Mouse (Mus musculus): ENCODE measurements around the gene 2410015M20Rik. TPM values are rescaled to one million over a fixed set of nuclear protein-coding genes. Genes with fewer than 3 reads are reported as not detected.

The 2410015M20Rik gene
- polyA plus RNA-seq, 1 experiment from 2014 or later, result 198 TPM

GRCm38 (mm10) chr17:56588921-56589320 lies 20.6 kb downstream of the 2410015M20Rik start:
- no peak overlapping the region for H3K9ac ChIP-seq (ENCODE audit: low read length)
- H3K27me3 ChIP-seq (ENCODE audit: control insufficient read depth, insufficient read depth, low read length), result no peaks in the 10 kb centered on the region
- 96% methylated on average over 4 of the region's 4 CpGs for WGBS
- H3K9me3 ChIP-seq (ENCODE audit: control insufficient read depth, low read length), result no peaks in the 10 kb centered on the region
- DNase-seq (ENCODE audit: low spot score) (no peak), ATAC-seq (ENCODE audit: insufficient number of reproducible peaks, low FRiP score, low TSS enrichment, low read depth) (no peak)
- H3K4me1 ChIP-seq (ENCODE audit: control insufficient read depth, insufficient read depth, low read length), result peaks cover 16% of the 10 kb centered on the region
- no peak overlapping the region for H3K27ac ChIP-seq (replicated peaks; ENCODE audit: low read depth, low read length)
- H3K4me3 ChIP-seq (ENCODE audit: low read depth, low read length), result no peak overlapping the region
- H3K36me3 ChIP-seq (ENCODE audit: control insufficient read depth, insufficient read depth, low read length), result peaks cover 51% of the 10 kb centered on the region
- H3K4me2 ChIP-seq (ENCODE audit: low read depth, severe bottlenecking), result no peak overlapping the region

- Histone ChIP-seq H3K4me2 (ENCODE audit: low read depth, severe bottlenecking) (no peak overlapping the region), H3K4me1 (ENCODE audit: control insufficient read depth, insufficient read depth, low read length) (peaks cover 23% of the 10 kb centered on the region), H3K36me3 (ENCODE audit: control insufficient read depth, insufficient read depth, low read length) (peaks cover 40% of the 10 kb centered on the region), H3K27ac (replicated peaks; ENCODE audit: low read depth, low read length) (no peak overlapping the region), H3K4me3 (ENCODE audit: low read depth, low read length) (no peak overlapping the region), H3K9ac (ENCODE audit: low read length) (peak overlapping the region; percentile 30; the same call in 1 of the 2 replicates), H3K27me3 (ENCODE audit: control insufficient read depth, insufficient read depth, low read length) (no peaks in the 10 kb centered on the region), H3K9me3 (ENCODE audit: control insufficient read depth, low read length) (no peaks in the 10 kb centered on the region)
- no peak for ATAC-seq (ENCODE audit: insufficient number of reproducible peaks, low FRiP score, low TSS enrichment, low read depth)
- DNase-seq (ENCODE audit: low spot score), result no peak
- 73% methylated on average over 1 of the region's 1 CpGs for WGBS
These were observed 21.8 kb downstream of the 2410015M20Rik start for GRCm38 (mm10) chr17:56587773-56588172.

GRCm38 (mm10) chr17:56585171-56585821 lies 24.3 kb downstream of the 2410015M20Rik start:
- no peaks in the 10 kb centered on the region for H3K27me3 ChIP-seq (ENCODE audit: control insufficient read depth, insufficient read depth, low read length)
- WGBS, result under 1% methylated on average over 51 of the region's 61 CpGs
- H3K9ac ChIP-seq (ENCODE audit: low read length), result peak overlapping the region; percentile 91
- H3K4me3 ChIP-seq (ENCODE audit: low read depth, low read length), result peak overlapping the region; percentile 96
- H3K27ac ChIP-seq (replicated peaks; ENCODE audit: low read depth, low read length), result peak overlapping the region; percentile 84
- DNase-seq (ENCODE audit: low spot score) (no peak), ATAC-seq (ENCODE audit: insufficient number of reproducible peaks, low FRiP score, low TSS enrichment, low read depth) (no peak)
- peaks cover 39% of the 10 kb centered on the region for H3K36me3 ChIP-seq (ENCODE audit: control insufficient read depth, insufficient read depth, low read length)
- no peaks in the 10 kb centered on the region for H3K9me3 ChIP-seq (ENCODE audit: control insufficient read depth, low read length)
- peak overlapping the region; percentile 80 for H3K4me2 ChIP-seq (ENCODE audit: low read depth, severe bottlenecking)
- H3K4me1 ChIP-seq (ENCODE audit: control insufficient read depth, insufficient read depth, low read length), result peaks cover 26% of the 10 kb centered on the region

- Histone ChIP-seq H3K27ac (replicated peaks; ENCODE audit: low read depth, low read length) (peak within 1 kb of the TSS; percentile 87), H3K4me1 (ENCODE audit: control insufficient read depth, insufficient read depth, low read length) (peaks cover 26% of the 10 kb centered on the region), H3K36me3 (ENCODE audit: control insufficient read depth, insufficient read depth, low read length) (peaks cover 38% of the 10 kb centered on the region), H3K9me3 (ENCODE audit: control insufficient read depth, low read length) (no peaks in the 10 kb centered on the region), H3K9ac (ENCODE audit: low read length) (peak within 1 kb of the TSS; percentile 91), H3K4me2 (ENCODE audit: low read depth, severe bottlenecking) (peak within 1 kb of the TSS; percentile 89), H3K27me3 (ENCODE audit: control insufficient read depth, insufficient read depth, low read length) (no peaks in the 10 kb centered on the region), H3K4me3 (ENCODE audit: low read depth, low read length) (peak within 1 kb of the TSS; percentile 96)
- ATAC-seq (ENCODE audit: insufficient number of reproducible peaks, low FRiP score, low TSS enrichment, low read depth) (peak; percentile 95), DNase-seq (ENCODE audit: low spot score) (peak; percentile 98)
- under 1% methylated on average over 74 of the region's 101 CpGs for WGBS
These were observed 25.1 kb downstream of the 2410015M20Rik start, which contains the start of the genes Safb2 and Safb for GRCm38 (mm10) chr17:56584257-56585130. Gene Safb2 (minus strand): TSS chr17:56584585. Gene Safb (plus strand): TSS chr17:56584825.

GRCm38 (mm10) chr17:56583611-56584256 lies 25.8 kb downstream of the 2410015M20Rik start:
- Histone ChIP-seq H3K27ac (replicated peaks; ENCODE audit: low read depth, low read length) (peak overlapping the region; percentile 87), H3K27me3 (ENCODE audit: control insufficient read depth, insufficient read depth, low read length) (no peaks in the 10 kb centered on the region), H3K9ac (ENCODE audit: low read length) (peak overlapping the region; percentile 86), H3K36me3 (ENCODE audit: control insufficient read depth, insufficient read depth, low read length) (peaks cover 34% of the 10 kb centered on the region), H3K4me1 (ENCODE audit: control insufficient read depth, insufficient read depth, low read length) (peaks cover 26% of the 10 kb centered on the region), H3K4me2 (ENCODE audit: low read depth, severe bottlenecking) (peak overlapping the region; percentile 89), H3K9me3 (ENCODE audit: control insufficient read depth, low read length) (no peaks in the 10 kb centered on the region), H3K4me3 (ENCODE audit: low read depth, low read length) (peak overlapping the region; percentile 96)
- 5% methylated on average over 33 of the region's 33 CpGs for WGBS
- ATAC-seq (ENCODE audit: insufficient number of reproducible peaks, low FRiP score, low TSS enrichment, low read depth) (peak; percentile 14), DNase-seq (ENCODE audit: low spot score) (no peak)

- peaks cover 26% of the 10 kb centered on the region for H3K4me1 ChIP-seq (ENCODE audit: control insufficient read depth, insufficient read depth, low read length)
- peaks cover 36% of the 10 kb centered on the region for H3K36me3 ChIP-seq (ENCODE audit: control insufficient read depth, insufficient read depth, low read length)
- peak overlapping the region; percentile 96 for H3K4me3 ChIP-seq (ENCODE audit: low read depth, low read length)
- no peak overlapping the region for H3K27ac ChIP-seq (replicated peaks; ENCODE audit: low read depth, low read length)
- peak overlapping the region; percentile 86 for H3K9ac ChIP-seq (ENCODE audit: low read length)
- DNase-seq (ENCODE audit: low spot score) (no peak), ATAC-seq (ENCODE audit: insufficient number of reproducible peaks, low FRiP score, low TSS enrichment, low read depth) (no peak)
- H3K4me2 ChIP-seq (ENCODE audit: low read depth, severe bottlenecking), result peak overlapping the region; percentile 89
- H3K27me3 ChIP-seq (ENCODE audit: control insufficient read depth, insufficient read depth, low read length), result no peaks in the 10 kb centered on the region
- no peaks in the 10 kb centered on the region for H3K9me3 ChIP-seq (ENCODE audit: control insufficient read depth, low read length)
- WGBS, result 79% methylated on average over 1 of the region's 1 CpGs
These were observed 26.5 kb downstream of the 2410015M20Rik start for GRCm38 (mm10) chr17:56583071-56583470.

GRCm38 (mm10) chr17:56572939-56573338 lies 36.6 kb downstream of the 2410015M20Rik start:
- no peak overlapping the region for H3K9ac ChIP-seq (ENCODE audit: low read length)
- no peak for ATAC-seq (ENCODE audit: insufficient number of reproducible peaks, low FRiP score, low TSS enrichment, low read depth)
- no peaks in the 10 kb centered on the region for H3K27me3 ChIP-seq (ENCODE audit: control insufficient read depth, insufficient read depth, low read length)
- H3K4me1 ChIP-seq (ENCODE audit: control insufficient read depth, insufficient read depth, low read length), result no peaks in the 10 kb centered on the region
- no peak overlapping the region for H3K4me2 ChIP-seq (ENCODE audit: low read depth, severe bottlenecking)
- DNase-seq (ENCODE audit: low spot score), result no peak
- no peak overlapping the region for H3K4me3 ChIP-seq (ENCODE audit: low read depth, low read length)
- peaks cover 50% of the 10 kb centered on the region for H3K36me3 ChIP-seq (ENCODE audit: control insufficient read depth, insufficient read depth, low read length)
- H3K9me3 ChIP-seq (ENCODE audit: control insufficient read depth, low read length), result no peaks in the 10 kb centered on the region
- no peak overlapping the region for H3K27ac ChIP-seq (replicated peaks; ENCODE audit: low read depth, low read length)
- 90% methylated on average over 3 of the region's 3 CpGs for WGBS

- Histone ChIP-seq H3K4me3 (ENCODE audit: low read depth, low read length) (no peak overlapping the region), H3K36me3 (ENCODE audit: control insufficient read depth, insufficient read depth, low read length) (peaks cover 50% of the 10 kb centered on the region), H3K4me1 (ENCODE audit: control insufficient read depth, insufficient read depth, low read length) (no peaks in the 10 kb centered on the region), H3K27ac (replicated peaks; ENCODE audit: low read depth, low read length) (no peak overlapping the region), H3K4me2 (ENCODE audit: low read depth, severe bottlenecking) (no peak overlapping the region), H3K9ac (ENCODE audit: low read length) (no peak overlapping the region), H3K27me3 (ENCODE audit: control insufficient read depth, insufficient read depth, low read length) (no peaks in the 10 kb centered on the region), H3K9me3 (ENCODE audit: control insufficient read depth, low read length) (no peaks in the 10 kb centered on the region)
- no peak for DNase-seq (ENCODE audit: low spot score)
- no peak for ATAC-seq (ENCODE audit: insufficient number of reproducible peaks, low FRiP score, low TSS enrichment, low read depth)
- WGBS, result 93% methylated on average over 1 of the region's 1 CpGs
These were observed 37.4 kb downstream of the 2410015M20Rik start for GRCm38 (mm10) chr17:56572154-56572553.
